Mouse (Mus musculus) kidney, postnatal 25 days (tissue): ENCODE data around the gene Pip5k1b.

Experiments
- DNase-seq, 2 experiments: peaks; one replicate each; pipeline ENCODE4 v3.0.0; 2021; ENCODE audit warnings: mixed read lengths in 2 of 2

The Pip5k1b gene

DNA sequence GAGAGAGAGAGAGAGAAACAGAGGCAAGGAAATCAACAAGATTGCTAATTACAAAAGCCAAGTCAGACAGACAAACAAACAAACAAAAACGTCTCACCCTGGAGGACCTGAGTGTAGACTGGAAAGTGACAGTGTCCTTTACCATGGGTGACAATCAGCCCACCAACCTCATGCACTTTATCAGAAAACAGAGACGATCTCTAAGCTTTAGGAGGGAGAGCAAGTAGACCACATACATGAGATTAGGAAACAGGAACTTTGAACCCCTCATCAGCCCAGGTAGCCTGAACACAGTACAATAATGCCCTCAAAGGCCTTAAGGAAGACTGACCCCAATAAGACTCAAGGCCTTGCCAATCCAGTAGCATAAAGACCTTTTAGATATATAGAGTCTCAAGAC is 227.8 kb downstream of the Pip5k1b start:
- no peak for DNase-seq

GRCm38 (mm10) chr19:24326969-24327368 is 228.7 kb downstream of the Pip5k1b start:
- DNase-seq = no peak

DNA sequence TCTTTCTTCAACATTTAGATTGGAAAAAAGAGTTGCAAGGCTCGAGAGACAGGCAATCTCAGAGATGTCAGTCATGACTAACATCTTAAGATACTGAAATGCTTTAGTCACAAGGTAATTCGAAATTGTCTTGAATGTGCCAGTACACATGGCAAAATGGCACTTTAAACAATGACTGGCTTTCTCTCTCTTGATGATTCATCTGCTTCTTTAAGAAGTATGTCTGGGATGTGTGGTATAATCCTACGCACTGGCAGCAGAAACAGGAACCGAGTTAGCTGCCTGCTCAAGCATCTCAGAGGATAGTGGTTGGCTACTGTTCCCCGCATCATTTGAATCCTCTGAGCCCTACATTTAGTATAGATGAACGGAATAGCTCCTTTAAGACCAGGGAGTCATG is 230.0 kb downstream of the Pip5k1b start:
- no peak for DNase-seq

DNA sequence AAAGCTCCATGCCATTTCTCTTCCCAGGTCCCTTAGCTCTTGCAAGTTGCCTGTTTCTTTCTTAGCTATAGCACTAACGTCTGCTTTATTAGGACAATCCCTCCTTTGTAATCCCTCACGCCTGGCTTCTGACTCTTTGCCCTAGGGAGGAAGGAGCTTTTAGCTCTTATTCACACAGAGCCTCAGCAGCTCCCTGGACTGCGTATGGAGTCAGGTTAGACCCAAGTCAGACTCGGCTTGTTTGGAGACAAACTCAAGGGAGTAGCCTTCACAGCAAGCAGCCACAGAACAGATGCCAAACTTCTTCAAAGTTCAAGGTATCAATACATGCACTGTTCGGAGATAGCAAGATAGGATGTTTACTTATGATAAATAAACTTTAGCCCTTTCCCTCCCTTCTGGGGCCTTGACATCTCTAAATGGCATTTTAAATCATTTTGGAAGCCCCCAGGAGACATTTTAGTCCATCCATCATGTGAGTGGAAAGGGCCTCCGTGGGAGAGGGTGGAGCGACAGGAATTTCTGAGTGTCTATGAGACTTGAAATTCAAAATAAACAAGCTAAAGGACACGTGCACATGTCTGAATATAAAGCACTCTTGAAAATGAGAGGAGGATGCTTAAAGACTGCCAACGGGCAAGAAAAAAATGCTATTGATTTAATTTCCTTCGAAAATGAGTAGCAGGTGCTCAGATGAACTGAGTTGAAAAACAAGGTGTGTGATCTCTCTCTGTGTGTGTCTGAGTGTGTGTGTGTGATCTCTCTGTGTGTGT is 231.6 kb downstream of the Pip5k1b start:
- no peak for DNase-seq

DNA sequence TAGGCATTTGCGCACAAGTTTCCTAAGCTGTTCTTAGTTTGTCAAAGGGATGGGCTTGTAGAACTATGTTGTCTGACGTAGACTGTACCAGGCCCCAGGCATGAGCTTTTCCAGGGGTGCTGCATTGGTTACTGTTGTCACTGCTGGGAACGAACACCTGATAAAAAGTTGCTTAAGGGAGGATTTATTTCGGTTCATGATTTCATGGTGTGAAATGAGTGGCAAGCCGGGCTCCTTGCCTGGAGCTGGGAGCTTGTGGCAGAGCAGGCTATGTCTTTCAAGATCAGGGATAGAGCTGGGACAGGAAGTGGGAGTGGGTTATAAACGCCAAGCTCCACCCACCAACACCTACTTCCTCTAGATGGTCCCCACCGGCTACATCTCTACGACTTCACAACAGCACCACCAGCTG is 233.8 kb downstream of the Pip5k1b start:
- no peak for DNase-seq

DNA sequence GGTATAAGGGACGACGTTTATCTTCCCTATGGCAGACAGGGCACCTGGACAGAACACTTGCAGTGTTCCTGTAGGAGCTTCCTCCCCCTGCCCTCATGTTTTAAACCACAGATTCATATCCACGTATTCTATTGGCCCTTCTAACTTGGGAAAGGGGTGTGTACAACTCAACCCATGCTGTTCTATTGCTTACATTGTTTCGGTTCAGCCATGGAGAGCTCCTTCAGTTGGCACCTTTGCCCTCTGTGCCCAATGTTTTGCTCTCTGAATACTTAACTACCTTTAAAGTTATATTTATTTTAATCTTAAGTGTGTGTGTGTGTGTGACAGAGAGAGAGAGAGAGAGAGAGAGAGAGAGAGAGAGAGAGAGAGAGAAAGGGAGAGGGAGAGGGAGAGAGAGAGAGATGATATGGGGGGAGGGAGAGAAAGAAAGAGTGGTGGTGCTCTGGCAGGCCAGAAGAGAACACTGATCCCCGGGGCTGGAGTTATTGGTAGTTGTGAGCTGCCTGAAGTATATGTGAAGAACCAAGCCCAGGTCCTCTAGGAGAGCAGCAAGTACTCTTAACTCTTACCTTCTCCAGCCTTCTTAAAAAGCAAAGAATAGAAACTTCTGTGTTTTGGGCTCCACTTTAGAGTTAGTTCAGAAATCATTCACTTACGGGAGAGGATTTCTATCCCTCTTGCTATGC is 234.3 kb downstream of the Pip5k1b start:
- no peak for DNase-seq

GRCm38 (mm10) chr19:24318172-24318571 is 237.5 kb downstream of the Pip5k1b start:
- DNase-seq = no peak

DNA sequence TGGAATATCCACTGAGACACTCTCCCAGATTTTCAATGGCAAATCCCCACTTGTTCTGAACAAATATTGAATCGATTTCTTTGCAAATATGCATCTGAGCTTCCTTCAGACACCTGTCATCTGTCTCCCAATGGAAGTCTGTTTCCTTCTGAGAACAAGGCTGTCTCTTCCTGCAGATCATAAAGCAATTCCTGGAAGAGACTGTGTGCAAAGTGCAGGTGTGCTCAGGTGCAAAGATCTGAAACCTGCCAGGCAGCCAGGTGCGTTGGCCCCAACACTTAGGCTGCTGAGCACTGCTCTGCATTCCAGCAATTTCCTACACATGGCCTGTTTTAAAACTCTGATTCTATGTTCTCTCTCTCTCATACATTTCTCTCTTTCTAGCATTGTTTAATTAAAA is 237.9 kb downstream of the Pip5k1b start:
- no peak for DNase-seq

DNA sequence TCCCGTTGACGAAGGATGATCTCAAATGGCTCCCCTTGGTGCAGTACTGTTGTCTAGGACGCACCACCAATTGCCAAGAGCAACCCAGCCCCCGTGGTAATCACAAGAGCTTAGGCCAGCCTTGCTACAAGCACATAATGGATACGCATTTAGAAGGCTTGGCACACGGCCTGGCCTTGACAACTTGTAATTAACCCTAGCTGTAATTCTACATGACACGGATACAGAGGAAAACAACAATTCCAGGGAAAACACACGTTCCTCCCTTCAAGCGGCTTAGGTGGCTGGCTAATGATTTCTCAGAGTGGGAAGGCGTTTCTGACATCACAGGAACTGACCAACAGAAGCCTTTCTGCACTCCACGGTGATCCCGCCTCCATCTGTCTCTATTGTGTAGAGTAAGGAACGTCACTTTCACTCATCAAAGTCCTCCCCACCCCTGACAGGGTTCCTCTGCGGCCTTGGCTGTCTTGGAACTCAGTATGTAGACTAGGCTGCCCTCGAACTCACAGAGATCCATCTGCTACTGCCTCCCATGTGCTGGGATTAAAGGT is 238.6 kb downstream of the Pip5k1b start:
- peak; percentile 38 to 59 for DNase-seq

- DNase-seq = no peak
These were observed 239.5 kb downstream of the Pip5k1b start for GRCm38 (mm10) chr19:24316060-24316725.

- no peak for DNase-seq
These were observed 240.4 kb downstream of the Pip5k1b start for GRCm38 (mm10) chr19:24315234-24315633.

DNA sequence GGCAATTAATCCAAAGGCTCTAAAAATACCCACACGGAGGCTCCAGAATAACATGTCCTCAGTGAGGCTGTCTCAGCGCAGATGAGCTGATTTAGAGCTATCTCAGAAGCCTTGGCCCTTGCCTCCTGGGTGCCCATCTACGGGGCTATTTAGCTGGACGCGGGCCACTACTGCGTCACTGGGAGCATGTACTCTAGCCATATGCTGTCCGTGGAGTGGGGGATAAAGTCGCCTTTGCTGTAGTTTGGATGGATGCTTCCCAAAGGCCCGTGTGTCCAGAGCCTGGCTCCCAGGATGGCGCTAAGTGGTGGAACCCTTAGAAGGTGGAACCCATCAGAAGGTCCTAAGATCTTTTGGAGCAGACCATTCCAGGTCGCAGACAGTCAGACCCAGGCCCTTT is 241.0 kb downstream of the Pip5k1b start:
- no peak for DNase-seq

DNA sequence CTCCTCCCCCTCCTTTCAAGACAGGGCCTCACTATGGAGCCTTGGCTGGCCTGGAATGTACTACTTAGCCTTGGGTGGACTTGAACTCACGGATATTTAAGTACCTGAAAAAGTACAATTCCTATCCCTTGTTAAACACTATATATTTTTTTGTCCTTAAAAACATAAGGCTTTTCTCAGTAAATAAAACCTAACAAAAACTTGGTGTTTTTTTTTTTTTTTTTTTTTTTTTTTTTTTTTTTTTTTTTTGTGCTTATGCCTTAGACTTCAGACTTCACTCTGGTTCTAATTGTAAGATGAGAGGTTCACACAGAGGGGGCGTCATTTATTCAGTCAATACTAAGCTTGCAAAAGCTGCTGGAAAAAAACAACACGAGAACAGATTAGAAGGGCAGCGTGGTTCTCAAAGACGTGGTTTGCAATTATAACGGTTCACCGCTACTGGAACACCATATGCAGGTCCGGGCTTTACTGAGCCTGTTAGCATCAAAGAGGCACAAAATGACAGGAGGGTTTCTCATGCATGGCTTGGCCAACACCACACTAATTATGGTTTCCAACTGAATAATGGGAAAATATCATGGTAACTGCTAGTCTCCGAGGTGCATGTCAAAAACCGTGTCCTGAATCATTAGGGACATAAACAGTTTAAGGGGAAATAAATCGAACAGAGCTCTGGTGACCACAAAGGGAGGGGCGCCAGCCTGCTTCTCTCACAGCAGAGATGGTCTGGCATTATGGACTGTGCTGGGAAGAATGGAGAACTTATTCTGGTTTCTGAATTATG is 242.9 kb downstream of the Pip5k1b start:
- DNase-seq = no peak

DNA sequence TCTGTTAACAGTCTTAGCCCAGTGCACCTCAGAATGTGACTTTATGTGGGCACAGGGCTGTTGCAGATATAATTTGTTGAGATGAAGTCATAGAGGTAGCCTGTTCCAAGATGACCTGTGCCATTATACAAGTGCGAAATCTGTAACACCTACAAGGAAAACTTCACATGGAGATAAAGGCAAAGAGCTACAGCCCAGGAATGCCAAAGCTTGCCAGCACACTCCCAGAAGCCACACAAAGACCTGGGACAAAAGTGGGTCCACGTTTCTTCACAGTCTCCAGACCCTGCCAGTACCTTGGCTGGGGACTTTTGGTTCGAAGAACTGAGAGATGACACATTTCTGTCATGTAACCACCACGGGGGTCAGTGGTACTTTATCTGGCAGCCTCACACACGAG is 243.6 kb downstream of the Pip5k1b start:
- DNase-seq = no peak

- peak; percentile 18 to 55 for DNase-seq
These were observed 247.4 kb downstream of the Pip5k1b start for GRCm38 (mm10) chr19:24308305-24308705.

DNA sequence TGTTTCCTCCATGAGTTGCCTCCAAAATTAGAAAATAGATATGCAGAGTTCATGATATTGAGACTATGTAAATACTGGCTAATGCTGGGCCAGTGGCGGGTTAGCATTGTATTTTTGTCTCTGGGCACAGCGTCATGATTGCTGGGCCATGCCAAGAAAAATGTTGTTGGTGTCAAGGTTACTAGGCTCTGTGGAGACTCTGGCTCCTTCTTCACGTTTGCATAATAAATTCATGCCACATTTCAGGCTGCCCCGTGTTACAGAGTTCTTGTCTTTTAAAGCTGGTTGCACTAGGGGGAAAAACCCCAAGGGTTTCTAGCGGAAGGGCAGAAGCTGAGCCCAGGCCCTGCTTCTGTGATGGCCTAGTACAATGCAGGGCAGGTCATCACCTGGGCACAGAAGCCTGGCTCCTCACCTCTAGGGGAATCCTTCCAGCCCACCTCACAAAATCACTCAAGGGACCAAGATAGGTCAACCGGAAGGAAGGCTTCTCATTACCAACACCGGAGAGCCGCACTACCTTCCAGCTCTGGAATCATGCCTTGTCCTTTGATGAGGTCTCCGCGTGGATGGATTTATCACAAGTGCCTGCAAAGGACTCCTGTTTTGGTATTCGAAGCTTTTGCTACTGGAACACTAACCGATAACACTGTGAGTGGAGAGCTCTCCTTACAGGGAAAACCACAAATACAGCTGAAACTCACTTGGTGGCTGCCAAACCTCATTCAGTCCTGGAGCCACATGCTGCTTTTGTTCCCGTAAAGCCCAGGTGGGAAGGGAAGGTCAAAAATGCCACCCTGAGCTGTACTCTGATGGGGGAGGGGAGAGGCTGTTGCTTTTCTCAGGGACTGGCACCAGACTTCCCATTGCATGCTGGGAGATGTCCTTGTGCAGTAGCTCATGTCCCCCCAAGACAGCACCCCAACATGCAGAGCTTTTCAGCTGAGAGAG is 248.1 kb downstream of the Pip5k1b start:
- DNase-seq = no peak

- DNase-seq = no peak
These were observed 249.3 kb downstream of the Pip5k1b start for GRCm38 (mm10) chr19:24306351-24306750.

DNA sequence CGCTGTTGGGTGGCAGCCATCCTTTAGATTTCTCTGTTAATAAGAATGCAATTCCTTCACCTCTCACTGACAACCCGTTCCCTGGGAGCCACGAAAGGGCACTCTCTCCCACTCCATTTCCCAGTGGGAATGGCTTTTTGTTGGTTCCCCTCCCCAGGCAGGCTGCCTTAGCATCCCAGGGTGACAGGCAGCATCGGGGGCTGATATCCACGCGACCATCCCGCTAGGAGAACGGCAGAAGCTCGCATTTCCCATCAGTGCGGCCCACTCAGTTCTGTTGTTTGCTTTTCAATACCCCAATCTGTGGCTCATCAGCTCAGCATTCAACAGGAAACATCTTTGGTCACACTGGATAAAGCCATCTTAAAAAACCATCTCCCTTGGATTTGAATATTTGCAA is 253.5 kb downstream of the Pip5k1b start:
- DNase-seq = no peak

DNA sequence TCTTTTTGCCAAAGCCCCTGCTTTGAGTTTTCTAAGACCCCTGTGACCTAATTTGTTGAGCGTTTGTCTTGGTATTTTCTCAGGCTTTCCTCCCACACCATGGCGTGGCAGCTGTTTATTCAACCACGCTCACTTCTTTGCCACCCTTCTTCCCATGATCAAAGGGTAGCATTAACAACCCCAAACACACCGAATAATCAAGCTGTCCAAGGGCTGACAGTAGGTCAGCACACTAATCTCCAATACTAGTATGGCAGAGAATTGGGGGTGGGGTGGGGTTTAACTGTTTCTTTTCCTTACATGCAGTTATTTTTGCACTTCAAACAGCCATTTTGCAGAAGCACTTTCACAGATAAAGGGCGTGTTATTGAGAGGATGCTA is 253.9 kb downstream of the Pip5k1b start:
- no peak for DNase-seq

DNA sequence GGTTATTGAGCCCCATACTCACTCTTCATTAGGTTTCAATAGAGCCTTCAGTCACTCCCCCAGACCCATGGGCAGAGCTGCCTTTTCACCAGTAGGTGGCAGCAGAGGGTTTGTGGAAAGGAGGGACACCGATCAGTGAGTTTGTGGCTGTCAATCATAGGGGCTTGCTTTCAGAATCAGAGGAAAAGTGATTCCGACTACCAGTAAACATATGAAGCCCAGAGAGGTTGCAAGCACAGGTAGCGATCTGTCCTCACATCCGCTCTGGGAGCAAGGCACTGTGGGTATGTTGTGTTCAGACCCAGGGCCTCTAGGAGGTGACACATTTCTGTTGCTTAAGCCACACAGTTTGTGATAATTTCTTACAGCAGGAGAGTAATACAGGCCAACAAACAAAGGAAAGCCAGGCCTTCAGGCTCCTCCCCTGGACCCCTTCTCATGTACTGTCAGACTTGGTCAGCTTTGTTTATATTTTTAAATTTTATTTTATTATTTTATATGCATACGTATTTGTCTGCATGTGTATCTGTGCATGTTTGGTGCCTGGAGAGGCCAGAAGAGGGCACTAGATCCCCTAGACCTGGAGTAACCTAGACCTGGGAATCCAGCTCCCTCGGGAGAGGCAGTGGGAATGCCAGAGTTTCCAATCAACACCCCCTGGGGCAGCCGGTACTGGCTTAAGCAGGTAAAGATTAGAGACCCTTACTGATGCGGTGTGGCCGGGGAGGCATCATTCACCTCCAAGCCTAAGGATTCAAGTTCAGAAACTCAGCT is 254.5 kb downstream of the Pip5k1b start:
- DNase-seq = peak; percentile 69

DNA sequence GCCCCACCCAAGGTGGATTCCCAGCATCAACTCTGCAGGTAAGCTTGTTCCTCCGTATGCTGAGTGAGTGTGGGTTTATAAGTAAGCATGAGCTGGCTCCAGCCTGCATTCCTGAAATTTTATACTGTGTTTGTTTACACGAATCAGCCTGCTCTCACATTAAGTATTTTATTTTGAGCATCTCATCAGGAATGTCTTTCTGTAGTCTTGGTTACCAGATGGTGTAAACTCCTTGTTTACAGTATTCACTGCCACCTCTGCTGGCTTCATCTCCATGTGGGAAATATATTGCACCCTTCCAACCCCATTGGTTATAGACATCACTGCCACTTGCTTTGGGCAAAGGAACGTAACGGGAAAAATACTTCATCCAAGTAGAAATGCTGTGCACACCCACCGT is 262.1 kb downstream of the Pip5k1b start:
- DNase-seq = no peak
